Mouse (Mus musculus) lung, postnatal 0 days (tissue): ENCODE measurements at regions not wholly inside any gene's neighbourhood (a gene's known extent, or its start where the extent isn't known, plus 50 kb on each side); places are given as distances from the start of the nearest gene placed in this dataset.

Experiments used
- CTCF ChIP-seq: IDR thresholded peaks from 2 replicates; pipeline ENCODE4 v1.5.1; 2016; ENCODE audit warnings: antibody characterized with exemption, mild to moderate bottlenecking
- EP300 ChIP-seq: IDR thresholded peaks from 2 replicates; pipeline ENCODE4 v1.6.1; 2016; ENCODE audit warnings: antibody characterized with exemption, mild to moderate bottlenecking, control low read depth

DNA sequence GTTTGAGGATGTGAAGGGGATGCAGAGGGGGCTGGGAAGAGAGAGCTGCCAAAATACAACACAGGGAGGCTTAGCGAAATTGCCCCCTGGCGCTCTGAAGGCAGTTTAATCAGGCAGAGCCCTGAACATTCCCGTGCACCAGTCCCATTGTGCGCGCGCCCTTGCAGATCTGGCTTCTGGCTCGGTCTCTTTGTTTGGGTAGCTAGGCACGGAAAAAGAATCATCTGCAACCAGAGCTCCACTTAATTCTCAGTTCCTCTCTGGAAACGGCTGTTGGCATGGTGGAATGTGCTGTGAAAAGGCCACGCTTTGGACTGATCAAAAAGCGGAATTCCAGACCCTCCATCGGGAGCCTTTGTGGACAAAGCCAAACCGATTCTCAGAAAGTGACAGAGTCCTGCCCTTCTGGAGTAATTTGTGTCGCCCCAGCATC lies 55.6 kb upstream of the Rad23b start:
- TF ChIP-seq CTCF: no peak
- TF ChIP-seq EP300: no peak
